Comparison of ENCODE assay signal across 10 mouse cellular contexts in genomic region chr4:141334695-141335094, GRCm38 (mm10). TPM values are rescaled to one million over a fixed set of nuclear protein-coding genes. Genes with fewer than 3 reads are reported as not detected.
A peak's percentile ranks its signal among the peaks of the same experiment; 100 is the strongest.
DNase-seq lines count a peak whose midpoint lies in the region; ATAC-seq and TF ChIP-seq lines count a peak whose summit lies in the region.
"Had no signal": no experiment of that assay in that cellular context is flagged by ENCODE, and none has a peak within 500 bp of the region (broad histone marks: within the 10 kb centered on the region; RNA-seq: fewer than 3 reads in every experiment).

No protein-coding gene starts in this region.

- no peak overlapping the region for H3K9ac ChIP-seq in hindbrain, embryonic 12.5 days
- no peak overlapping the region for H3K9ac ChIP-seq in midbrain, embryonic 15.5 days

- no peaks in the 10 kb centered on the region for H3K36me3 ChIP-seq in heart, embryonic 10.5 days
- no peaks in the 10 kb centered on the region for H3K36me3 ChIP-seq in hindbrain, embryonic 12.5 days
- no peaks in the 10 kb centered on the region for H3K36me3 ChIP-seq in midbrain, embryonic 15.5 days (replicated peaks)

- peaks cover 61% of the 10 kb centered on the region for H3K4me1 ChIP-seq in heart, embryonic 10.5 days
- H3K4me1 ChIP-seq in hindbrain, embryonic 12.5 days, result peaks cover 44% of the 10 kb centered on the region
- peaks cover 22% of the 10 kb centered on the region for H3K4me1 ChIP-seq in midbrain, embryonic 15.5 days
- H3K4me1 ChIP-seq in cerebellum, adult 2 months (ENCODE audit: control insufficient read depth, insufficient read depth, low read length), result no peaks in the 10 kb centered on the region; the same call in 1 of the 2 replicates

- peak; percentile 20; the same call in 1 of the 2 replicates for ATAC-seq in hindbrain, embryonic 12.5 days (ENCODE audit: low FRiP score)
- 0 out of 2 replicates have a peak, but pooled peaks have one; percentile 41 for ATAC-seq in midbrain, embryonic 15.5 days (replicated peaks)

- H3K27ac ChIP-seq in heart, embryonic 10.5 days, result peak overlapping the region; percentile 84
- H3K27ac ChIP-seq in hindbrain, embryonic 12.5 days, result peak overlapping the region; percentile 73
- peak overlapping the region; percentile 69 for H3K27ac ChIP-seq in midbrain, embryonic 15.5 days
- H3K27ac ChIP-seq in cerebellum, adult 2 months (ENCODE audit: insufficient read depth, low read length), result no peak overlapping the region

- no peak overlapping the region for H3K4me2 ChIP-seq in hindbrain, embryonic 12.5 days (replicated peaks)
- H3K4me2 ChIP-seq in midbrain, embryonic 15.5 days, result no peak overlapping the region

- H3K27me3 ChIP-seq in heart, embryonic 10.5 days (ENCODE audit: insufficient read depth, poor library complexity, severe bottlenecking), result peaks cover 5% of the 10 kb centered on the region
- H3K27me3 ChIP-seq in hindbrain, embryonic 12.5 days, result no peaks in the 10 kb centered on the region
- H3K27me3 ChIP-seq in midbrain, embryonic 15.5 days (replicated peaks), result no peaks in the 10 kb centered on the region
- no peaks in the 10 kb centered on the region for H3K27me3 ChIP-seq in cerebellum, adult 2 months (ENCODE audit: control insufficient read depth, insufficient read depth, low read length)

- no peak overlapping the region for H3K4me3 ChIP-seq in heart, embryonic 10.5 days
- H3K4me3 ChIP-seq in hindbrain, embryonic 12.5 days, result no peak overlapping the region
- no peak overlapping the region for H3K4me3 ChIP-seq in midbrain, embryonic 15.5 days
- H3K4me3 ChIP-seq in cerebellum, adult 2 months (replicated peaks; ENCODE audit: insufficient read depth, low read depth, low read length), result no peak overlapping the region

- no peak for DNase-seq in heart, embryonic 10.5 days (ENCODE audit: low spot score)
- DNase-seq in heart, postnatal 4 days, result no peak
- peak; percentile 6 for DNase-seq in adipocyte (ENCODE audit: low spot score)
- no peak for DNase-seq in B cell, adult 2 months
- DNase-seq in cerebellum, adult 2 months, result no peak
- DNase-seq in cerebellum, adult 9-10 months, result no peak
- DNase-seq: layer of hippocampus, adult 9-11 months had no signal

- TF ChIP-seq POLR2A in cerebellum, adult 2 months (IDR thresholded peaks at IDR 0.05; ENCODE audit: borderline replicate concordance, insufficient read depth, low read length), result no peak

- 64% methylated on average over 5 of the region's 5 CpGs for WGBS in heart, embryonic 10.5 days
- whole genome bisulfite sequencing in hindbrain, embryonic 12.5 days, result 40% methylated on average over 5 of the region's 5 CpGs
- WGBS in midbrain, embryonic 15.5 days, result 34% methylated on average over 5 of the region's 5 CpGs
- 68% methylated on average over 5 of the region's 5 CpGs for WGBS in cerebellum, adult 2 months

- no peak for TF ChIP-seq CTCF in cerebellum, adult 2 months (IDR thresholded peaks at IDR 0.05; ENCODE audit: borderline replicate concordance, insufficient read depth, low read depth, low read length)

- no peaks in the 10 kb centered on the region for H3K9me3 ChIP-seq in heart, embryonic 10.5 days
- no peaks in the 10 kb centered on the region for H3K9me3 ChIP-seq in hindbrain, embryonic 12.5 days (replicated peaks)
- no peaks in the 10 kb centered on the region for H3K9me3 ChIP-seq in midbrain, embryonic 15.5 days

RNA-seq across cellular contexts. Expression of gene Fam131c, which starts 33.3 kb away (rescaled TPM):
- polyA plus RNA-seq in heart, embryonic 10.5 days (2016; fragmentation: Nextera tagmentation; extraction: Ambion mirVana), result 0.62 and 1.2 TPM in 2 replicates
- under 1 TPM; 0.43 to 0.62 TPM for total RNA-seq in heart, postnatal 4 days (2021)
- polyA plus RNA-seq in hindbrain, embryonic 12.5 days (2016; fragmentation: Nextera tagmentation; extraction: Ambion mirVana), result 2.3 and 2.5 TPM in 2 replicates
- 42.0 and 44.3 TPM in 2 replicates for polyA plus RNA-seq in midbrain, embryonic 15.5 days (2015; fragmentation: Nextera tagmentation; extraction: Ambion mirVana)
- 17.9 and 18.2 TPM in 2 replicates for polyA plus RNA-seq in cerebellum, adult 2 months (2012; rRNA removed)
- total RNA-seq: granulocyte monocyte progenitor cell, adult 5-6 weeks had no signal

RNA-seq across cellular contexts. Expression of gene Epha2, which starts 33.7 kb away (rescaled TPM):
- 5.2 and 6.3 TPM in 2 replicates for polyA plus RNA-seq in heart, embryonic 10.5 days (2016; fragmentation: Nextera tagmentation; extraction: Ambion mirVana)
- 10 to 100 TPM; 10.1 to 10.9 TPM for total RNA-seq in heart, postnatal 4 days (2021)
- 2.7 and 3.2 TPM in 2 replicates for polyA plus RNA-seq in hindbrain, embryonic 12.5 days (2016; fragmentation: Nextera tagmentation; extraction: Ambion mirVana)
- 1.6 and 1.7 TPM in 2 replicates for polyA plus RNA-seq in midbrain, embryonic 15.5 days (2015; fragmentation: Nextera tagmentation; extraction: Ambion mirVana)
- polyA plus RNA-seq in cerebellum, adult 2 months (2012; rRNA removed), result 1.9 and 2.0 TPM in 2 replicates
